Mouse (Mus musculus) liver, postnatal 0 days (tissue): ENCODE results near the gene Slit3.

ENCODE experiments used
- CTCF ChIP-seq: sonication (generic); IDR thresholded peaks from 2 replicates; pipeline ENCODE4 v1.5.1; 2016; ENCODE audit warnings: antibody characterized with exemption, low read depth
- EP300 ChIP-seq: IDR thresholded peaks from 2 replicates; pipeline ENCODE4 v1.6.1; 2016; ENCODE audit warnings: antibody characterized with exemption, low read depth, mild to moderate bottlenecking

DNA sequence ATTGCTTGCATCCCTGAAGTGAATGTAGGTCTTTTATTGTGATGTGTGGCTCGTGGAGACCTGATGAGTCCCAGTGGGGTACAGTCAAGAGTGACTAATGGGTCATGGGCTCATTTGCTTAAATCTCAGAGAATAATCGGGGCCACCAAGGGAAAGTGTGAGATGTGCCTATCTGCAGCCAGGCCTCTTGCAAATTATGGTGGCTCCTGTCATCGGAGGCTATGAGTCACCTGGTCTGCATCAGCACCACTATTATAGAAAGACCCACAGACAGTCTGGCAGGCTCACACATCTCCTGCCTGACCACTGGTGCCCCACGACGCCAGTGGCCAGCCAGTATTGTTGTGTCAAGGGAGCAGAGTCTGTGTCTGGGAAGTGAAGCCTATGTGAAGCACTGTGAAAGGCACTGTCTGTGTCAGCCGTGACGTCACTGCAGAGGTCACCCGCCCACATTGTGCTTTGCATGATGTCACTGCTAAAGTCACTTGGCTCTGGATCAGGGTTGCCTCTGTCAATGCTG is 171.3 kb downstream of the Slit3 start:
- TF ChIP-seq EP300 (no peak), CTCF (no peak)
